Mouse (Mus musculus): ENCODE data around the gene Slco3a1.
A peak's percentile ranks its signal among the peaks of the same experiment; 100 is the strongest.
"Not testable (repeated sequence)": the region's sequence is repeated elsewhere in the genome, so short reads cannot be mapped to it uniquely, and the experiment has no call there.

Gene Slco3a1

GRCm38 (mm10) chr7:74445148-74445547, 109.4 kb downstream of the Slco3a1 start:
- no peak for ATAC-seq (ENCODE audit: insufficient number of reproducible peaks, low FRiP score, low TSS enrichment)

GRCm38 (mm10) chr7:74442380-74442779, 112.2 kb downstream of the Slco3a1 start:
- ATAC-seq (ENCODE audit: insufficient number of reproducible peaks, low FRiP score, low TSS enrichment) = no peak

GRCm38 (mm10) chr7:74437534-74437933, 117.0 kb downstream of the Slco3a1 start:
- no peak for ATAC-seq (ENCODE audit: insufficient number of reproducible peaks, low FRiP score, low TSS enrichment)

- ATAC-seq (ENCODE audit: insufficient number of reproducible peaks, low FRiP score, low TSS enrichment) = no peak
These were observed 117.9 kb downstream of the Slco3a1 start for GRCm38 (mm10) chr7:74436642-74437041.

GRCm38 (mm10) chr7:74432950-74433349, 121.6 kb downstream of the Slco3a1 start:
- ATAC-seq (ENCODE audit: insufficient number of reproducible peaks, low FRiP score, low TSS enrichment) = no peak

- no peak for ATAC-seq (ENCODE audit: insufficient number of reproducible peaks, low FRiP score, low TSS enrichment)
These were observed 125.3 kb downstream of the Slco3a1 start for GRCm38 (mm10) chr7:74429252-74429651.

GRCm38 (mm10) chr7:74427135-74427534, 127.4 kb downstream of the Slco3a1 start:
- no peak for ATAC-seq (ENCODE audit: insufficient number of reproducible peaks, low FRiP score, low TSS enrichment)

GRCm38 (mm10) chr7:74425941-74426340, 128.6 kb downstream of the Slco3a1 start:
- no peak for ATAC-seq (ENCODE audit: insufficient number of reproducible peaks, low FRiP score, low TSS enrichment)

- no peak for ATAC-seq (ENCODE audit: insufficient number of reproducible peaks, low FRiP score, low TSS enrichment)
These were observed 130.4 kb downstream of the Slco3a1 start for GRCm38 (mm10) chr7:74423928-74424850.

- ATAC-seq (ENCODE audit: insufficient number of reproducible peaks, low FRiP score, low TSS enrichment) = no peak
These were observed 131.3 kb downstream of the Slco3a1 start for GRCm38 (mm10) chr7:74423316-74423715.

GRCm38 (mm10) chr7:74422731-74423130, 131.8 kb downstream of the Slco3a1 start:
- ATAC-seq (ENCODE audit: insufficient number of reproducible peaks, low FRiP score, low TSS enrichment) = no peak

- ATAC-seq (ENCODE audit: insufficient number of reproducible peaks, low FRiP score, low TSS enrichment) = no peak
These were observed 132.6 kb downstream of the Slco3a1 start for GRCm38 (mm10) chr7:74422002-74422401.

- no peak for ATAC-seq (ENCODE audit: insufficient number of reproducible peaks, low FRiP score, low TSS enrichment)
These were observed 133.0 kb downstream of the Slco3a1 start for GRCm38 (mm10) chr7:74421591-74421990.

- ATAC-seq (ENCODE audit: insufficient number of reproducible peaks, low FRiP score, low TSS enrichment) = no peak
These were observed 134.9 kb downstream of the Slco3a1 start for GRCm38 (mm10) chr7:74419706-74420105.

GRCm38 (mm10) chr7:74417009-74417408, 137.6 kb downstream of the Slco3a1 start:
- ATAC-seq (ENCODE audit: insufficient number of reproducible peaks, low FRiP score, low TSS enrichment) = no peak

- ATAC-seq (ENCODE audit: insufficient number of reproducible peaks, low FRiP score, low TSS enrichment) = no peak; the same call in 1 of the 2 replicates
These were observed 139.3 kb downstream of the Slco3a1 start for GRCm38 (mm10) chr7:74415241-74415640.

- no peak for ATAC-seq (ENCODE audit: insufficient number of reproducible peaks, low FRiP score, low TSS enrichment)
These were observed 140.6 kb downstream of the Slco3a1 start for GRCm38 (mm10) chr7:74413738-74414716.

GRCm38 (mm10) chr7:74408601-74409323, 145.8 kb downstream of the Slco3a1 start:
- ATAC-seq (ENCODE audit: insufficient number of reproducible peaks, low FRiP score, low TSS enrichment) = peak; percentile 53; the same call in 1 of the 2 replicates

- ATAC-seq (ENCODE audit: insufficient number of reproducible peaks, low FRiP score, low TSS enrichment) = not testable (repeated sequence)
These were observed 146.7 kb downstream of the Slco3a1 start for GRCm38 (mm10) chr7:74407851-74408250.

- peak; percentile 79 for ATAC-seq (ENCODE audit: insufficient number of reproducible peaks, low FRiP score, low TSS enrichment)
These were observed 154.9 kb downstream of the Slco3a1 start for GRCm38 (mm10) chr7:74399729-74400128.

Measured in cerebellum, adult (tissue).